Mouse (Mus musculus) thymus, adult 18-20 months (tissue): ENCODE measurements around the gene Zhx3.
A peak's percentile ranks its signal among the peaks of the same experiment; 100 is the strongest.

Source experiments
- DNase-seq, 2 experiments: peaks; one replicate each; pipeline ENCODE4 v3.0.0; 2022; ENCODE audit warnings: mixed read lengths in 2 of 2

Gene Zhx3

DNA sequence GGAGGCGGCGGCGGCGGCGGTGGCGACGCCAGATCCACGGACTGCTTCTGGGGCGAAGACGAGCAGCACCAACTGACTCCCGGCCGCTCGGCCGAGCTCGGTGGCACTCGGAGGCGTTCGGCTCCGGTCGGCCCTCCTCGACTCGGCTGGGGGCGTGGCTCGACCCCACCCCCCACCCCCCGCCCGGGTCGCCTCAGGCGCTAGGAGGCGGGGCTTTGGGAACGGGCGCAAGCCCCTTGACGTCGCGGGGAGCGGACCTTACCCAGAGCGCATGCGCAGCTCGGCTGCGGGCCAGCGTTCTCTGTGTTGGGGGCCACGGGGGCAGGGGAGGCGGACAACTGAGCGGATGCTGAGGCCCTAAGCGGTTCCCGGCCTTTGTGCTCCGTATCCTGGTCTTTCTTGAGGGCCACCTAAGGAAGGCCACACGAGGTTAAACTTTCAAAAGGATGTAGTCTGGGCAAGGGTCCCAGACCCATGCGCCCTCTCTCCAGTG, at the start of gene Zhx3:
Gene Zhx3 (minus strand): TSS at position 109 of the 493 bp plus-strand sequence.
- DNase-seq = peak; percentile 86 to 89

- DNase-seq = no peak
Measured at GRCm38 (mm10) chr2:160921285-160921684, 48.5 kb upstream of the Zhx3 start.

DNA sequence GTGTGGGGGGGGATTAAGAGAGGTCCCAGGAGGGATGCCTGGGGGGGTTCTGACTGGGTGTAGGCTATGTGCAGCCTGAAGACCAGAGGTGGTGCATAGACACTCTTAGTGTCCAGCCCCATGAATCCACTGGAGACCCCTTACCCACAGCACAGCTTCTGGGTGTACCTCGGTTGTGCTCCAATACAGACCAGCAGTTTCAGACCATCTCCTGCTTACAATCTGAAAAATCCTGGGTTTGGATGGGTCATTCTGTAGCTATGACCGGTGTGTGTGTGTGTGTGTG, 46.1 kb upstream of the Zhx3 start:
- no peak for DNase-seq

DNA sequence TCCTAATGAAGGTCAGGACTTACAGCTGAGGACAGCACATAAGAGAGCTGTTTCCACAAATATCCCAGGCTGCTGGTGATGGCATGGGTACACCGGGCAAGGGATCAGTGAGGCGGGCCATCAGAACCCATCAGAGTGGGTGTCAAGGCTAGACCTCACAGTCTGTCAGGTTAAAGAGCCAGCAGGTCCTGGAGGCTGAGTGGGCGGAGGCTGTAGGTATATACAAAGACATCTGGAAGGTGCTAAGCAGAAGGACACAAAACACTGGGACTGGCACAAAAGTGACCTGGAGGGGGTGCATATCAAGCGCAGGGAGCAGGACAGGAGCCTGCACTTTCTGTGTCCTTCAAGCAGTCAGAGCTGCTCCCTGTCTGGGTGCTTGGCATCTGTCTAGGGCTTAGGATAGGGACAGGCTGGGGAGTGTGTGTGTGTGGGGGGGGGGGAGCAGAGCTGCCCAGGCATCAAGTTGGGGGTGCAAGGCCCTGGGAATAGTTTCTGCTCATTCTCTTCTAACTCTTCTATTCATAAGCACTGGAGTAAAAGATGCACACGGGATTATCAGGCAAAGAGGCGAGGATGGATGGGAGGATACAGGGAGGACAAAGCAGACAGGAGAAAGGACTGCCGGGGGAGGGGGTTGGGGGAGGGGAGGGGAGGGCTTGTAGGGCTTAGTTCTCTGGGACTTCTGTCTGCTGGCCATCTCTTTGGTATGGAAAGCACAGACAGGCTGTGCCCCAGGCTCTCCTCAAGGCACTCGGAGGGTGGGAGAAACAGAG, 45.5 kb upstream of the Zhx3 start:
- no peak for DNase-seq

DNA sequence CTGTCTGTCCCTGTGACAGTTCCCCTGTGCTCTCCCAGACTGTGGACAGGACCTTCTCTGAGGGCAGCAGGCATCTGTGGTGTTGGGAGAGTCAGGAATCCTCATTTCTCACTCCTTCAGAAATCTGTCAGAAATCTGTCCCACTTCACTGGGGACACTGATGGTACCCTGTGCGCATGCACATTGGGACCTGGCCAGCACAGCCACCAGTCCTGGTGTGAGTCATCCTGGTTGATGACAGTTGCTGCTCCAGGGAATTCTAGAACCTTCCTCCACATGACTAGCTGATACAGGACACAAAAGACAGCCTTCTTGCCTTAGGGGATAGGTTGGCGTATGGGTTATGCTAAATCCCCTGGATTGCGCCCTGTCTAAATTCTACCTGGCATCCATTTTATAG, 44.5 kb upstream of the Zhx3 start:
- DNase-seq = no peak

GRCm38 (mm10) chr2:160916714-160917113, 43.9 kb upstream of the Zhx3 start:
- no peak for DNase-seq

DNA sequence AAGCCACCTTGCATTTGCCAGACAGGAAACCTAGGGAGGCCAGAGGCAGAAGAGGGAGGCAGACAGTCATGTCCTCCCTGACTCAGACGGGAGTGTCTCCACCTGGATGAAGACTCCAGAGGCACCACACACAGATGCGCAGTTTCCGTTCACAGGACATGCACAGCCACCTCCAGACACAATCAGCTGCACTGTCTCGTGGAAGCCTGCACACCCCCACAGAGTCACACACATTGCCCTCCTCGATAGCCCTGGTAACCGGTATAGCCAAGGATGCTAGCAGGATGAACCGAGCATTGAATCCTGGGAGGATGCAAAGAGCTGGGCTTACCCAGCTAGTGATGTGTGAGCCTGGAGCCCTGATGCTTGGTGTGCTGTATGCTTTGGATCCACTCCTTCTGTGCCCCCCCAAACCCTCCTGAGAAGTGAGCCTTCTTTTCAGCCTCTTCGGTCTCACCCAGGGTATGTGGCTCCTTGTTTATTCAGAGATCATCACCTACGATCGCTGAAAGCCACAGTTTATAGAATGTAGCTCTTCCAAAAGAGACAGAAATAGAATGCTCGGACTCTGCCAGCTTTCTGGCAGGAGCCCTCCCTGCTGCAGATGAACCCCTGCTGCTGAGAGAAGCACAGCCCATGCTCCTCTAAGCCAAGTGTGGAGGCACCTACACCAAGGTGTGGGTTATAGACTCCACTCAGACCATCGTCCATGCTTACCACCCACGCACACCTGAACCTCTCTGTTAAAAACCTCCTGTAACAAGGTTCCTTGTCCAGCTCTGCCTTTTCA, 43.2 kb upstream of the Zhx3 start:
- no peak for DNase-seq

GRCm38 (mm10) chr2:160914656-160915055, 41.9 kb upstream of the Zhx3 start:
- no peak for DNase-seq

GRCm38 (mm10) chr2:160912231-160912671, 39.5 kb upstream of the Zhx3 start, which contains the start of gene Emilin3:
TSS of gene Emilin3 (minus strand) at chr2:160912328.
- DNase-seq = no peak

GRCm38 (mm10) chr2:160911558-160912201, 38.9 kb upstream of the Zhx3 start:
- DNase-seq = no peak

- no peak for DNase-seq
Measured at GRCm38 (mm10) chr2:160910633-160911032, 37.8 kb upstream of the Zhx3 start.

GRCm38 (mm10) chr2:160908607-160909006, 35.8 kb upstream of the Zhx3 start:
- no peak for DNase-seq

DNA sequence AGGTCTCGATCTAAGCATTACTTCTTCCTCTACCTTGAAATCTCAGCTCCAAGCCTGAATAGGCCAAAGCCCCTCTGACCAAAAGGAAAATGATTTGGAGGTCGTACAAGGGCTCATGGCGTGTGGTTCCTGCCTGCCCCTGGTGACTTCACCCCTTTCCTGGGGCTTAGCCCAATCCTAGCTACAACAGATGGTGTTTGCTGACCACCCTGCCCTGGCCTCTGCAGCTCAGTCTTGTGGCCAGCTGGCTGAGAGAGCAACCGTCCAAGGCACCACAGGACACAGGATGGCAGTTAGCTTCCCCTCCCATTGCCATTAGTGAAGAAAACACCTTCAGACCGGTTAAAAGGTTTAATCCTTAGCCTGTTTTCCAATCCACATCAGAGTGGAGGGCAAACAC, 33.3 kb upstream of the Zhx3 start:
- DNase-seq = no peak

DNA sequence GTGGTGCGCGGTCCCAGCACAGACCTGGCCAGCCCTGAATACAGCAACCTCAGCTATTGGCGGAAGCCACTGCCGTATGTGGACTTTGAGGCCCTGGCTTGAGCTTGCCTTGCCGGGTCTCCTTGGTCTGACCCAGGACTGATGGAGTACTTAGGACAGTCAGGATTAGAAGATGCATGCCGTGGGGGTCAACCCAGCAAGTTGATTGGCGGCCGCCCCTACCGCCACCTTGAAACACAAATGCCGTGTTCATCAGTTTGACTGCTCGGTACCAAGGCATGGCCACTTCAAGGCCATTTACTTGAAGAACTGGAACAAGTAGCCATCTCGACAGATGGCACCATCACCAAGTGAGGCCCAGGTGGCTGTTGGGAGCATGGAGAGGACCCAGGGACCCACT, 32.5 kb upstream of the Zhx3 start:
- no peak for DNase-seq

DNA sequence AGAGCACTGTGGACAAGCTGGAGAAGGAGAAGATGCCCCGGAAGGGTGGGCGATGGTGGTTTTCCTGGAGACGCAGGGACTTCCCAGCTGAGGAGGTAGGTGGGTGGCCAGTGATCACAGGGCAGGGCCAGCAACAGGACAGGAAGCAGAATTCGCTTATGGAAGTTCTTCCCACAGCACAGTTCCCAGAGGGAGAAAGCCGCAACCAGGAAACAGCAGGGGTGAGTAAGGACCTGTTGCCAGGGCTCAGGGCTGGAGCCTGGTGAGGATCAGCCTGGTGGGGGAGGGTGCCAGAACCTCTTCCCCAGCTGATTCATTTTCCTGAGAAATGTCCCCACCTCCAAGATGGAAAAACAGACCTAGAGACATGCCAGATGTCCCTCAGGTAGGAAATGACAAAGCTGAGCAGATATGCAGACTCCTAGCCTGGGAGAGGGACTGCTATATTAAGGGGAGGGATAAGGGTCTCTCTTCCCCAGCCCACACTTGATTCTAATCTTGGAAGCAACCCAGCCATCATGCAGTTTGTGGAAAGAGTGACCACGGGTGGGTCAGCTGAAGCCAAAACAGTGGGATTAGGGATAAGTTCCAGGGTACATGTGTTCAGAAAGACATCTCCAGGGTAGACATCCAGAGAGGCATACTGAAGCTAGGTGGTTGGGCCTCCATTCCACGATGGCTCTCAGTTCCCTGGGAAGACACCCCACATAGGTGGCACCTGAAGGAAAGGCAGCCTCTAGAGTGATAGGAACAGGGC, 29.0 kb upstream of the Zhx3 start:
- no peak for DNase-seq

GRCm38 (mm10) chr2:160891697-160892096, 18.9 kb upstream of the Zhx3 start:
- DNase-seq = no peak

DNA sequence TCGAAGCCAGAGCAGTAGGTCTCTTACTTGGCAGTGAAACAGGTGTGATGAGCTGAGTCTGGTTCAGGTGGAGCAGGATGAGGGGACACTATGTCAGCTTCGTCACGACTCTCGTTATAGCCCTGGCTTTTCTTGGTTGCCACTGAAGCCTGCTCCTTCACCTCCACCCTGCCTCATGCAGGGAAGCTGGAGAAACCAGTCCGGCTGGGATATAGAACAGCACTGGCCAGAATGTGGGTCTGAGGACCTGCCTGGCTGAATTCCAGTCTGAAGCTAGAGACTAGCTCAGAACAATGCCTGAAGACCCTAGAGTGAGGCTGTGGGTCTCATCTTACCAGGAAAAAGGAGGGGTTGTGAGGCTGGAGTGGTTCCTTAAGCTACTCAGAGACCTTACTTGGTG, 18.2 kb upstream of the Zhx3 start:
- DNase-seq = no peak

DNA sequence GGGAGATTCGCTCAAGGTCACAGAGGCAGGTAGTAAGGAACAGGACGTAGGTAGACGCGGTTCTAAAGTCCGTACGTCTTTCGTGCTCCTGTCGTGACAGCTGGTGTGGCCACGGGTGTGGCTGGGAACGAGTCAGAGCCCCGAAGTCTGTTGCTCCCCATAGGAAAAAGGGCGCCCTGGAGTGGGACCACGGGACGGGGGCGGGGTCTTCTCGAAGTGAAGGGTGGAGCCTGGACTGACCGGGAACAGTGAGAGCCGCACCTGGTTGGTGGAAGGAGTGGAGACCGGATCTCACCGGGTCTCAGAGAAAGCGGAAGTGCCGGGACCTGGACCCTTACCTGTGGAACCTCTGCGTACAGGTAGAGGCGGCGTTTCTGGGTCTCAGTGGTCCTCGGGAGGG, 15.1 kb upstream of the Zhx3 start:
- DNase-seq = peak in 1 of 2 experiments; percentile 20

DNA sequence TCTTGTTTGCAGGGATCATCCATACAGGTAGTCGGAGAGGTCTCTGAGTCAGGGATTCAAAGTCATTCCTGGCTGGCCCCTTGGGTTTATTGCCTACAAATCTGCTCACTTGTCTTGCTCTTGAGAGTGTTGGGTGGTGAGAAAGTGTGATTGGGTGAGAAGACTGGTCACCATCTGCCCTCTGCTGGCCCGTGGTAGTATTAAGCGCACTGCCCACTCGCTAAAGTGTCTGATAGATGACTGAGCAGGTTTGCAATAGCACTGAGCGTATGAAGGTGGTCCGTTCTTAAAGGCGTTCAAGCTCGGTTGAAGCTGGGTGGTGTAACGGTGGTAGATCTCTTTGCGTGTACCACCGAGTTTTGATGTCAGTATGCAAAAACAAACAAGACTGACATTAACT, 14.5 kb upstream of the Zhx3 start:
- peak; percentile 19 to 24 for DNase-seq

- no peak for DNase-seq
Measured at GRCm38 (mm10) chr2:160886221-160886620, 13.4 kb upstream of the Zhx3 start.

GRCm38 (mm10) chr2:160884830-160885229, 12.0 kb upstream of the Zhx3 start:
- DNase-seq = peak in 1 of 2 experiments; percentile 23

- DNase-seq = no peak
Measured at GRCm38 (mm10) chr2:160883912-160884311, 11.1 kb upstream of the Zhx3 start.

GRCm38 (mm10) chr2:160882436-160882835, 9.6 kb upstream of the Zhx3 start:
- no peak for DNase-seq
